Comparison of ENCODE assay signal across 17 mouse cellular contexts in genomic region chr4:31627777-31628176, GRCm38 (mm10).
DNase-seq lines count a peak whose midpoint lies in the region; ATAC-seq lines count a peak whose summit lies in the region.
"Had no signal": no experiment of that assay in that cellular context is flagged by ENCODE, and none has a peak within 500 bp of the region (broad histone marks: within the 10 kb centered on the region; RNA-seq: fewer than 3 reads in every experiment).

No protein-coding gene starts in this region.

- no peaks in the 10 kb centered on the region for H3K27me3 ChIP-seq in heart, embryonic 13.5 days (replicated peaks)
- no peaks in the 10 kb centered on the region for H3K27me3 ChIP-seq in heart, embryonic 11.5 days (ENCODE audit: control insufficient read depth, insufficient read depth, low read length)
- H3K27me3 ChIP-seq: forebrain, embryonic 12.5 days; neural tube, embryonic 12.5 days had no signal

- H3K9ac ChIP-seq in heart, embryonic 13.5 days: no peak overlapping the region
- H3K9ac ChIP-seq in heart, embryonic 11.5 days (ENCODE audit: low read depth, low read length): no peak overlapping the region
- H3K9ac ChIP-seq: forebrain, embryonic 12.5 days; liver, embryonic 14.5 days; neural tube, embryonic 12.5 days had no signal

- peak; percentile 31 for DNase-seq in right cerebral cortex, adult 18-20 months
- no peak for DNase-seq in right cerebral cortex, postnatal 36 days (ENCODE audit: low spot score in 2 of 2)
- DNase-seq in heart, postnatal 4 days: peak; percentile 31
- DNase-seq in thymus, postnatal 36 days: peak; percentile 22 to 52
- DNase-seq in cerebellum, postnatal 36 days: no peak
- DNase-seq: B cell, adult 2 months; cerebellum, adult 8-10 months; gastrocnemius, postnatal 10 days; kidney, adult 18-20 months had no signal

- no peak overlapping the region for H3K4me2 ChIP-seq in heart, embryonic 13.5 days
- no peak overlapping the region for H3K4me2 ChIP-seq in heart, embryonic 11.5 days
- H3K4me2 ChIP-seq: forebrain, embryonic 12.5 days; midbrain, embryonic 11.5 days; neural tube, embryonic 12.5 days had no signal

- 0 out of 2 replicates have a peak overlapping the region, but pooled peaks have one; percentile 20 for H3K27ac ChIP-seq in heart, embryonic 13.5 days (replicated peaks)
- H3K27ac ChIP-seq in heart, embryonic 11.5 days (ENCODE audit: low read depth, low read length): no peak overlapping the region
- H3K27ac ChIP-seq: forebrain, embryonic 12.5 days; hindbrain, embryonic 10.5 days; layer of hippocampus, adult 2 months; liver, embryonic 14.5 days; neural tube, embryonic 12.5 days had no signal

- H3K4me3 ChIP-seq in heart, embryonic 13.5 days: no peak overlapping the region
- H3K4me3 ChIP-seq in heart, embryonic 11.5 days (ENCODE audit: low read depth, low read length): no peak overlapping the region
- H3K4me3 ChIP-seq: forebrain, embryonic 12.5 days; hindbrain, embryonic 10.5 days; layer of hippocampus, adult 2 months; neural tube, embryonic 12.5 days had no signal

- no peak for ATAC-seq in heart, embryonic 13.5 days (ENCODE audit: extremely low read depth, insufficient number of reproducible peaks, low FRiP score, low TSS enrichment)
- no peak for ATAC-seq in heart, embryonic 11.5 days (replicated peaks; ENCODE audit: insufficient number of reproducible peaks, low FRiP score, low TSS enrichment)

- H3K36me3 ChIP-seq in heart, embryonic 13.5 days: no peaks in the 10 kb centered on the region
- no peaks in the 10 kb centered on the region for H3K36me3 ChIP-seq in heart, embryonic 11.5 days (ENCODE audit: control insufficient read depth, insufficient read depth, low read length)
- H3K36me3 ChIP-seq: forebrain, embryonic 12.5 days; hindbrain, embryonic 10.5 days; neural tube, embryonic 12.5 days had no signal

- no peaks in the 10 kb centered on the region for H3K9me3 ChIP-seq in heart, embryonic 13.5 days
- H3K9me3 ChIP-seq in heart, embryonic 11.5 days (replicated peaks; ENCODE audit: control insufficient read depth, low read length): no peaks in the 10 kb centered on the region
- H3K9me3 ChIP-seq: forebrain, embryonic 12.5 days; hindbrain, embryonic 10.5 days; neural tube, embryonic 12.5 days had no signal

- WGBS in heart, embryonic 13.5 days: 71% methylated on average over 10 of the region's 10 CpGs
- 71% methylated on average over 10 of the region's 10 CpGs for WGBS in heart, embryonic 11.5 days (ENCODE audit: insufficient replicate concordance)

- H3K4me1 ChIP-seq in heart, embryonic 13.5 days: peaks cover 2% of the 10 kb centered on the region; the same call in 1 of the 2 replicates
- H3K4me1 ChIP-seq in heart, embryonic 11.5 days (ENCODE audit: control insufficient read depth, insufficient read depth, low read length): no peaks in the 10 kb centered on the region
- H3K4me1 ChIP-seq: neural tube, embryonic 12.5 days had no signal

Comparison
In these comparisons a context has a peak if more than half of its experiments do, and no peak if none do; other contexts are left out.
1. DNase-seq: peak in right cerebral cortex, adult 18-20 months (single experiment), heart, postnatal 4 days (single experiment) and thymus, postnatal 36 days (2 of 2); none in right cerebral cortex, postnatal 36 days (0 of 2) and cerebellum, postnatal 36 days (0 of 2).